Mouse (Mus musculus): ENCODE measurements around the gene Slc6a13. TPM values are rescaled to one million over a fixed set of nuclear protein-coding genes. Genes with fewer than 3 reads are reported as not detected.
"Not testable (repeated sequence)": the region's sequence is repeated elsewhere in the genome, so short reads cannot be mapped to it uniquely, and the experiment has no call there.

The Slc6a13 gene
- polyA plus RNA-seq, 1 experiment from 2014 or later: 0.52 TPM

GRCm38 (mm10) chr6:121356041-121356440 is 56.0 kb downstream of the Slc6a13 start:
- Histone ChIP-seq H3K4me1 (replicated peaks; ENCODE audit: control insufficient read depth, insufficient read depth) (no peaks in the 10 kb centered on the region), H3K36me3 (ENCODE audit: control insufficient read depth, insufficient read depth, low read length) (no peaks in the 10 kb centered on the region), H3K9ac (ENCODE audit: low read length) (no peak overlapping the region), H3K27me3 (ENCODE audit: control insufficient read depth, insufficient read depth, low read length) (no peaks in the 10 kb centered on the region), H3K27ac (replicated peaks) (no peak overlapping the region), H3K4me2 (replicated peaks; ENCODE audit: low read depth) (no peak overlapping the region), H3K9me3 (ENCODE audit: control insufficient read depth, low read length) (no peaks in the 10 kb centered on the region), H3K4me3 (ENCODE audit: low read depth, low read length) (no peak overlapping the region)
- DNase-seq (ENCODE audit: low spot score) (no peak), ATAC-seq (ENCODE audit: low FRiP score, low TSS enrichment) (no peak)
- TF ChIP-seq CTCF (IDR thresholded peaks at IDR 0.05; ENCODE audit: low read depth) (no peak), EP300 (optimal IDR thresholded peaks at IDR 0.05) (no peak)
- WGBS: 80% methylated on average over 1 of the region's 1 CpGs

- no peak for ATAC-seq (ENCODE audit: low FRiP score, low TSS enrichment)
- TF ChIP-seq EP300 (optimal IDR thresholded peaks at IDR 0.05) (no peak), CTCF (IDR thresholded peaks at IDR 0.05; ENCODE audit: low read depth) (no peak)
- DNase-seq (ENCODE audit: low spot score): no peak
- Histone ChIP-seq H3K9me3 (ENCODE audit: control insufficient read depth, low read length) (no peaks in the 10 kb centered on the region), H3K4me2 (replicated peaks; ENCODE audit: low read depth) (no peak overlapping the region), H3K4me1 (replicated peaks; ENCODE audit: control insufficient read depth, insufficient read depth) (no peaks in the 10 kb centered on the region), H3K36me3 (ENCODE audit: control insufficient read depth, insufficient read depth, low read length) (no peaks in the 10 kb centered on the region), H3K27ac (replicated peaks) (no peak overlapping the region), H3K4me3 (ENCODE audit: low read depth, low read length) (no peak overlapping the region), H3K9ac (ENCODE audit: low read length) (no peak overlapping the region), H3K27me3 (ENCODE audit: control insufficient read depth, insufficient read depth, low read length) (no peaks in the 10 kb centered on the region)
- WGBS: 91% methylated on average over 6 of the region's 6 CpGs
Measured at GRCm38 (mm10) chr6:121357232-121357631, 57.2 kb downstream of the Slc6a13 start.

- Histone ChIP-seq H3K4me3 (ENCODE audit: low read depth, low read length) (no peak overlapping the region), H3K27ac (replicated peaks) (no peak overlapping the region), H3K9ac (ENCODE audit: low read length) (no peak overlapping the region), H3K4me1 (replicated peaks; ENCODE audit: control insufficient read depth, insufficient read depth) (no peaks in the 10 kb centered on the region), H3K27me3 (ENCODE audit: control insufficient read depth, insufficient read depth, low read length) (no peaks in the 10 kb centered on the region), H3K36me3 (ENCODE audit: control insufficient read depth, insufficient read depth, low read length) (no peaks in the 10 kb centered on the region), H3K4me2 (replicated peaks; ENCODE audit: low read depth) (no peak overlapping the region), H3K9me3 (ENCODE audit: control insufficient read depth, low read length) (no peaks in the 10 kb centered on the region)
- WGBS: 73% methylated on average over 6 of the region's 6 CpGs
- no peak for TF ChIP-seq EP300 (optimal IDR thresholded peaks at IDR 0.05)
- TF ChIP-seq CTCF (IDR thresholded peaks at IDR 0.05; ENCODE audit: low read depth): no peak
- DNase-seq (ENCODE audit: low spot score): no peak
- ATAC-seq (ENCODE audit: low FRiP score, low TSS enrichment): no peak
Measured at GRCm38 (mm10) chr6:121363061-121363460, 63.0 kb downstream of the Slc6a13 start.

- no peak for DNase-seq (ENCODE audit: low spot score)
- no peaks in the 10 kb centered on the region for H3K27me3 ChIP-seq (ENCODE audit: control insufficient read depth, insufficient read depth, low read length)
- 86% methylated on average over 4 of the region's 4 CpGs for WGBS
- TF ChIP-seq EP300 (optimal IDR thresholded peaks at IDR 0.05) (no peak), CTCF (IDR thresholded peaks at IDR 0.05; ENCODE audit: low read depth) (no peak)
- no peak overlapping the region for H3K9ac ChIP-seq (ENCODE audit: low read length)
- no peaks in the 10 kb centered on the region for H3K9me3 ChIP-seq (ENCODE audit: control insufficient read depth, low read length)
- no peak for ATAC-seq (ENCODE audit: low FRiP score, low TSS enrichment)
- no peak overlapping the region for H3K4me3 ChIP-seq (ENCODE audit: low read depth, low read length)
- no peaks in the 10 kb centered on the region for H3K36me3 ChIP-seq (ENCODE audit: control insufficient read depth, insufficient read depth, low read length)
- no peak overlapping the region for H3K27ac ChIP-seq (replicated peaks)
- no peaks in the 10 kb centered on the region for H3K4me1 ChIP-seq (replicated peaks; ENCODE audit: control insufficient read depth, insufficient read depth)
- H3K4me2 ChIP-seq (replicated peaks; ENCODE audit: low read depth): no peak overlapping the region
Measured at GRCm38 (mm10) chr6:121363956-121364355, 63.9 kb downstream of the Slc6a13 start.

GRCm38 (mm10) chr6:121366537-121366936 is 66.5 kb downstream of the Slc6a13 start:
- not testable (repeated sequence) for H3K4me3 ChIP-seq (ENCODE audit: low read depth, low read length)
- DNase-seq (ENCODE audit: low spot score): peak; percentile 18
- WGBS: 11% methylated on average over 2 of the region's 2 CpGs

GRCm38 (mm10) chr6:121367099-121367498 is 67.1 kb downstream of the Slc6a13 start:
- H3K9ac ChIP-seq (ENCODE audit: low read length): no peak overlapping the region
- TF ChIP-seq CTCF (IDR thresholded peaks at IDR 0.05; ENCODE audit: low read depth) (no peak), EP300 (optimal IDR thresholded peaks at IDR 0.05) (no peak)
- WGBS: 47% methylated on average over 3 of the region's 3 CpGs
- H3K4me3 ChIP-seq (ENCODE audit: low read depth, low read length): no peak overlapping the region
- no peak overlapping the region for H3K4me2 ChIP-seq (replicated peaks; ENCODE audit: low read depth)
- no peaks in the 10 kb centered on the region for H3K9me3 ChIP-seq (ENCODE audit: control insufficient read depth, low read length)
- no peaks in the 10 kb centered on the region for H3K4me1 ChIP-seq (replicated peaks; ENCODE audit: control insufficient read depth, insufficient read depth)
- DNase-seq (ENCODE audit: low spot score) (no peak), ATAC-seq (ENCODE audit: low FRiP score, low TSS enrichment) (no peak)
- H3K36me3 ChIP-seq (ENCODE audit: control insufficient read depth, insufficient read depth, low read length): no peaks in the 10 kb centered on the region
- no peak overlapping the region for H3K27ac ChIP-seq (replicated peaks)
- no peaks in the 10 kb centered on the region for H3K27me3 ChIP-seq (ENCODE audit: control insufficient read depth, insufficient read depth, low read length)

More at GRCm38 (mm10) chr6:121366537-121366936, 66.5 kb downstream of the Slc6a13 start:
- H3K4me2 ChIP-seq (replicated peaks; ENCODE audit: low read depth); ATAC-seq (ENCODE audit: low FRiP score, low TSS enrichment); H3K4me1 ChIP-seq (replicated peaks; ENCODE audit: control insufficient read depth, insufficient read depth); H3K9ac ChIP-seq (ENCODE audit: low read length); H3K36me3 ChIP-seq (ENCODE audit: control insufficient read depth, insufficient read depth, low read length); H3K27ac ChIP-seq (replicated peaks); H3K9me3 ChIP-seq (ENCODE audit: control insufficient read depth, low read length); H3K27me3 ChIP-seq (ENCODE audit: control insufficient read depth, insufficient read depth, low read length): not testable (repeated sequence)
- TF ChIP-seq CTCF (IDR thresholded peaks at IDR 0.05; ENCODE audit: low read depth): peak; percentile 74
